Mouse (Mus musculus) embryonic facial prominence, embryonic 12.5 days (tissue): ENCODE measurements around the gene Atg3. TPM values are rescaled to one million over a fixed set of nuclear protein-coding genes. Genes with fewer than 3 reads are reported as not detected.

ENCODE experiments used
- ATAC-seq: fragments of 200-750 bp; cut with Nextera tagmentation; 2 replicates; pipeline ENCODE4 v1.8.0; 2017; ENCODE audit not compliant: insufficient number of reproducible peaks, insufficient read depth, low FRiP score, low TSS enrichment
- H3K27ac ChIP-seq: fragments of 300-500 bp; sonication (generic); 2 replicates; pipeline ENCODE4 v1.5.1; 2016; ENCODE audit warnings: mild to moderate bottlenecking
- H3K27me3 ChIP-seq: fragments of 300-500 bp; sonication (generic); 2 replicates; pipeline ENCODE4 v1.6.1; 2016; ENCODE audit warnings: mild to moderate bottlenecking, moderate library complexity
- H3K36me3 ChIP-seq: fragments of 300-500 bp; sonication (generic); 2 replicates; pipeline ENCODE4 v1.6.1; 2016; ENCODE audit warnings: mild to moderate bottlenecking
- H3K4me1 ChIP-seq: fragments of 300-500 bp; sonication (generic); 2 replicates; pipeline ENCODE4 v1.6.1; 2016
- H3K4me2 ChIP-seq: fragments of 300-500 bp; sonication (generic); replicated peaks from 2 replicates; pipeline ENCODE4 v1.6.1; 2016; ENCODE audit warnings: mild to moderate bottlenecking, moderate library complexity
- H3K4me3 ChIP-seq: fragments of 300-500 bp; sonication (generic); 2 replicates; pipeline ENCODE4 v1.5.1; 2016; ENCODE audit warnings: mild to moderate bottlenecking
- H3K9ac ChIP-seq: fragments of 300-500 bp; sonication (generic); 2 replicates; pipeline ENCODE4 v1.6.1; 2016; ENCODE audit warnings: mild to moderate bottlenecking, moderate library complexity
- H3K9me3 ChIP-seq: fragments of 300-500 bp; sonication (generic); 2 replicates; pipeline ENCODE4 v1.6.1; 2016; ENCODE audit warnings: mild to moderate bottlenecking, moderate library complexity
- WGBS: fragments of 180-500 bp; shearing (Covaris S2); methylation state at CpG from one replicate; pipeline ENCODE4 v1.1.7; 2016; 5-methylcytosine and 5-hydroxymethylcytosine counted together
- polyA plus RNA-seq: library from polyadenylated mRNA; unstranded; fragments of >200 nt; fragmentation: Nextera tagmentation; extraction: Ambion mirVana; gene quantifications from 2 replicates; pipeline ENCODE4 v1.2.1, GENCODE M21; 2016

Atg3 gene
- polyA plus RNA-seq, 1 experiment from 2014 or later, result 36.0 TPM

GRCm38 (mm10) chr16:45222771-45223170 is 64.2 kb downstream of the Atg3 start:
- Histone ChIP-seq H3K27ac (no peak overlapping the region), H3K27me3 (no peaks in the 10 kb centered on the region), H3K4me2 (no peak overlapping the region), H3K9ac (no peak overlapping the region), H3K4me1 (no peaks in the 10 kb centered on the region), H3K4me3 (no peak overlapping the region), H3K9me3 (no peaks in the 10 kb centered on the region), H3K36me3 (no peaks in the 10 kb centered on the region)
- no peak for ATAC-seq
- 82% methylated on average over 3 of the region's 3 CpGs for WGBS

GRCm38 (mm10) chr16:45223648-45224388 is 65.2 kb downstream of the Atg3 start, which contains the start of gene Btla:
Gene Btla, plus strand, starts transcription at chr16:45224315.
- WGBS, result 45% methylated on average over 10 of the region's 10 CpGs
- Histone ChIP-seq H3K4me3 (no peak within 1 kb of the TSS), H3K9ac (no peak within 1 kb of the TSS), H3K4me2 (no peak within 1 kb of the TSS), H3K4me1 (no peaks in the 10 kb centered on the region), H3K27ac (no peak within 1 kb of the TSS), H3K9me3 (no peaks in the 10 kb centered on the region), H3K36me3 (no peaks in the 10 kb centered on the region), H3K27me3 (no peaks in the 10 kb centered on the region)
- no peak for ATAC-seq

GRCm38 (mm10) chr16:45224431-45225008 is 65.9 kb downstream of the Atg3 start:
- H3K4me2 ChIP-seq, result no peak overlapping the region
- no peak overlapping the region for H3K27ac ChIP-seq
- no peak for ATAC-seq
- no peaks in the 10 kb centered on the region for H3K9me3 ChIP-seq
- no peaks in the 10 kb centered on the region for H3K36me3 ChIP-seq
- 58% methylated on average over 4 of the region's 4 CpGs for WGBS
- no peaks in the 10 kb centered on the region for H3K4me1 ChIP-seq
- no peak overlapping the region for H3K4me3 ChIP-seq
- H3K27me3 ChIP-seq, result no peaks in the 10 kb centered on the region
- no peak overlapping the region for H3K9ac ChIP-seq

- ATAC-seq, result no peak
- no peak overlapping the region for H3K9ac ChIP-seq
- H3K4me3 ChIP-seq, result no peak overlapping the region
- H3K27me3 ChIP-seq, result no peaks in the 10 kb centered on the region
- no peak overlapping the region for H3K4me2 ChIP-seq
- H3K36me3 ChIP-seq, result no peaks in the 10 kb centered on the region
- 82% methylated on average over 1 of the region's 1 CpGs for WGBS
- no peak overlapping the region for H3K27ac ChIP-seq
- H3K9me3 ChIP-seq, result no peaks in the 10 kb centered on the region
- no peaks in the 10 kb centered on the region for H3K4me1 ChIP-seq
These were observed 68.4 kb downstream of the Atg3 start for GRCm38 (mm10) chr16:45227002-45227401.

DNA sequence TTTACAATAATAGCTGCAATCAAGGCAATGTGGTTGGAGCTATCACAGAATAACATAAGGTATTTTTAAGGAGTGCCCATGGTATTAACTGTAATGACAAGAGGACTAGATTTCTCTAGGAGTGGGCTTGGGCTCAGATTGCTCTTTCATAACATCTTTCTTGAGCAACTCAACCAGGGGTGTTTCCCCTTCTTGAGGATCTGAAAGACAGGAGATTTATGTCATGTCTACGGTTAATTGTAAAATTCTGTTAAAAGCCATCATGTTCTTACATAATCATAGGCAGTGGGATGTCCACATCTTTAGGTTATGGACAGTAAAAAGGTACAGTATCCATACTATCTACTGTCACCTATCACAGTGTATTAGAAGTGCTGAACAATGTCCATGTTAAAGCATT is 72.7 kb downstream of the Atg3 start:
- H3K4me1 ChIP-seq, result no peaks in the 10 kb centered on the region
- no peaks in the 10 kb centered on the region for H3K27me3 ChIP-seq
- no peak overlapping the region for H3K4me3 ChIP-seq
- no peak overlapping the region for H3K4me2 ChIP-seq
- ATAC-seq, result no peak
- H3K36me3 ChIP-seq, result no peaks in the 10 kb centered on the region
- H3K27ac ChIP-seq, result no peak overlapping the region
- H3K9ac ChIP-seq, result no peak overlapping the region
- no peaks in the 10 kb centered on the region for H3K9me3 ChIP-seq
- 91% methylated on average over 1 of the region's 1 CpGs for WGBS

- Histone ChIP-seq H3K27ac (no peak overlapping the region), H3K4me1 (no peaks in the 10 kb centered on the region), H3K27me3 (no peaks in the 10 kb centered on the region), H3K9ac (no peak overlapping the region), H3K4me2 (no peak overlapping the region), H3K4me3 (no peak overlapping the region), H3K36me3 (no peaks in the 10 kb centered on the region), H3K9me3 (no peaks in the 10 kb centered on the region)
- ATAC-seq, result no peak
- 73% methylated on average over 3 of the region's 3 CpGs for WGBS
These were observed 74.4 kb downstream of the Atg3 start for GRCm38 (mm10) chr16:45233007-45233406.

Other genes with a start within 250 kb of the Atg3 start
- gene Cd200r3, start 215.1 kb upstream of the Atg3 start, polyA plus RNA-seq, result 0.17 TPM in 1 of 2 replicates, not detected in the other
- 38.7 and 49.6 TPM in 2 replicates for gene Ccdc80, start 65.4 kb upstream of the Atg3 start, polyA plus RNA-seq
- 13.9 and 15.4 TPM in 2 replicates for gene Slc35a5, start 79 bp upstream of the Atg3 start, polyA plus RNA-seq
- gene Btla, start 65.5 kb downstream of the Atg3 start, polyA plus RNA-seq, result 0.32 and 0.45 TPM in 2 replicates